Mouse (Mus musculus) urinary bladder, postnatal 14 days (tissue): ENCODE measurements at regions not wholly inside any gene's neighbourhood (a gene's known extent, or its start where the extent isn't known, plus 50 kb on each side); places are given as distances from the start of the nearest gene placed in this dataset.
"Not testable (repeated sequence)": the region's sequence is repeated elsewhere in the genome, so short reads cannot be mapped to it uniquely, and the experiment has no call there.

ENCODE experiments used
- DNase-seq: peaks from one replicate; pipeline ENCODE4 v3.0.0; 2021; ENCODE audit warnings: low spot score

- DNase-seq = no peak
Measured at GRCm38 (mm10) chr6:100425551-100425950, 138.3 kb upstream of the Rybp start.

- DNase-seq = peak; percentile 34
Measured at GRCm38 (mm10) chr6:100424788-100425403, 137.6 kb upstream of the Rybp start.

DNA sequence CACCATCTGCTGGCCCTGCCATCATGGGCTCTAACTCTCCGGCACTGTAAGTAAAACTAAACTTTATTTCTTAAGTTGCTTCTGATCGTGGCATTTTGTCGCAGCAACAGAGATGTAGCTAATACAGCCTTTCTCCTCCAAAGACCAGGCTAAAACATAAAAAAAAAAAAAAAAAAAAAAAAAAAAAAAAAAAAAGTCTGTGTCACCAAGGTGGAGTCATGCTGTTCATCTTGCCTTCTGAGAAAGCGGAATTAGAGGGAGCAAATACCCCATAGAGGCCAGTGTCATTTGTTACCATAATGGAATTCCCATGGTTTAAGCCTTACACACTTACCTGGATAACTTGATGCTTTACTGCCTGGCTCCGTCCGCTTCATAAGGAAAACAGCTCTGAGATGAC, 136.9 kb upstream of the Rybp start:
- DNase-seq = no peak

DNA sequence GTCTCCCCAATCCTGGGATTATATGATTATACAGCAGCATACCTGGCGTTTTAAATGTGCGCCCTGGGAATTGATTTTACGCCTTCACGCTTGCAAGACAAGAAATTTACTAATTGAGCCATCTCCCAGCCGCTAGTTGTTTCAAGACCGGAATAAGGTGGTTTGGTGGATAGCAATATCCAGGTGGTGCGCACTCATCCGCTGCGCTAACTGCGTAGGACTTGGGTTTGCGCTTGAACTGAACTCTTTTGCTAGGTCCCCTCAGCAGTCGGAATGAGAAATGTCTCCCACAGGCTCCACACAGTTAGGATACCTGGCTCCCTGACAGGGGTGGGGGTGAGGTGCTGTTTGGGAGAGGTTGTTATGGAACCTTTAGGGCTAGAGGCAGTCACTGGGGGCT, 136.4 kb upstream of the Rybp start:
- DNase-seq = no peak

GRCm38 (mm10) chr6:100422603-100423002, 135.3 kb upstream of the Rybp start:
- DNase-seq = no peak

GRCm38 (mm10) chr6:100421706-100422578, 134.7 kb upstream of the Rybp start:
- DNase-seq = no peak

GRCm38 (mm10) chr6:100420602-100421001, 133.3 kb upstream of the Rybp start:
- no peak for DNase-seq

GRCm38 (mm10) chr6:100419782-100420540, 132.7 kb upstream of the Rybp start:
- DNase-seq = no peak

DNA sequence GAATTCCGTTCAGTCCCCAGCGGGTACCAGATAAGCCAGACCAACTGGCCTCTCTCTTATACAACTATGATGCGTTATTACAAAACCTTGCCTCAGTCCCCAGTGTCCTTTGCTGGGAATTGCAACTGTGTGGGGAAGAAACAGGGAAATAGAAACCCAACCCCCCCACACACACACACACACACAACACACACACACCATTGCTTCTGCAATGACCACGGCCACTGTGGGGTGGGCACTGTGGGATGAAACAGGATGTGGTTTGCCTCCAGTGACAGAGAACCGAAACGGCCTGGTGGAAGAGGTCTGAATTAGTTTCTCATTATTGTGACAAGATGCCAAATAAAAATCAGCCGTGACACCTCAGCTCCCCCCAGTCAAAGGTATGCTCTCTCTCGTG, 128.8 kb upstream of the Rybp start:
- DNase-seq = no peak

- no peak for DNase-seq
Measured at GRCm38 (mm10) chr6:100415514-100415913, 128.2 kb upstream of the Rybp start.

DNA sequence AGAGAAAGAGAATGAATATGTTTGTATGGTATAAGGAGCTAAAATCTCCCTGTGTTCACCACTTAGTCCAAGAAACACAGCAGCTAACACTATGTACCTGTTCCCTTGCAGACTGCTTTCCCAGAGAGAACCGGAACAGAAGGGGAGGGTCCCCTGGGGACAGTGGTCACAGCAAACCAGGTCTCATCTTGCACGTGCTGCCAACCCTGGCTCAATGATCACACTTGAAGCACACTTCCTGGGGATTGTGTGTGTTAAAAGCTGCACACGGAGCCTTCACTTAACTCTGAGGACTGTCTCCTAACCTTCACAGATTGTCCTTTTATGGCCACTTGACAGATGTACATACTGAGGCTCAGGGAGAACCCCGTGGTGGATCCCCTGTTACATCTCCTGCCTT, 127.6 kb upstream of the Rybp start:
- DNase-seq = no peak

- no peak for DNase-seq
Measured at GRCm38 (mm10) chr6:100412486-100412885, 125.2 kb upstream of the Rybp start.

- no peak for DNase-seq
Measured at GRCm38 (mm10) chr6:100411968-100412367, 124.7 kb upstream of the Rybp start.

DNA sequence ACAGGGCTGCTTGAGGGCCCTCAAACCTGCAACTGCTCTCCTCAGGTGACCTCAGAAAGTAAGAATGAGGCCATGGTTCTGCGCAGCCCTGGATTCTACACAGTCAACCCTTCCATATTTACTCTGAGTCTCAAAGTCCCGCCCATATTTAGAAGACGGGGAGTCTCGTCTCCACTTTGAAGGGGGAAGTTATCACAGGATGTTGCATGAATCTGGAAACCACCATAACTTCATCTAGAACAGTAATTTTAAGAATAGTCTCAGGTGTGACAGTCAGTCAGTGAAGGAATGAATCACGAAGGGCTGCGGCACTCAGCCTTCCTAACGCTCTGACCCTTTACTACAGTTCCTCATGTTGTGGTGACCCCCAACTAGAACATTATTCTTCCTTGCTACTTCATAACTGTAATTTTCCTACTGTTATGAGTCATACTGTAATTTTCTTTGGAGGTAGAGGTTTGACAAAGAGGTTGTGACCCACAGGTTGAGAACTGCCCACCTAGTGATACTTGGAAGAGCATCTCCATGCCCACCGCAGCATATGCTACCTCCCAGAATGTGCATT, 122.9 kb upstream of the Rybp start:
- no peak for DNase-seq

DNA sequence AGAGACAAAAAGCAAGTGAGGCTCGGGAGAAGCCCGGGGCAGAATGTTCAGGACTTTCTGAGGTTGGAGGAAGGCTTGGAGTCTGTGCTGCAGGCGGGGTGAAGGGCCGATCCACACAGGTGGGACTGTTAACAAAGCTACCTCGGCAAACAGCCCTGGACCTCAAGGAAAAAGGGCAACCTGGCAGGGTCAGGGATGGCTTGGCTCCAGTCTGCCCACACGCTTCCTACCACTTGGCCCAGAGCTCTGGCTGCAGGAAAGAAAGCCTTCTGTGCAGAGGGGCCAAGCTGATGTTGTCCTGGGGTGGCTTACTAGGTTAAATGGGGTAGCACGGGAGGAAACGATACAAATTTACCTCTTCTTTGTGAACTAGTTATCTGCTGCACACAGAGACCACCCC, 121.5 kb upstream of the Rybp start:
- no peak for DNase-seq

DNA sequence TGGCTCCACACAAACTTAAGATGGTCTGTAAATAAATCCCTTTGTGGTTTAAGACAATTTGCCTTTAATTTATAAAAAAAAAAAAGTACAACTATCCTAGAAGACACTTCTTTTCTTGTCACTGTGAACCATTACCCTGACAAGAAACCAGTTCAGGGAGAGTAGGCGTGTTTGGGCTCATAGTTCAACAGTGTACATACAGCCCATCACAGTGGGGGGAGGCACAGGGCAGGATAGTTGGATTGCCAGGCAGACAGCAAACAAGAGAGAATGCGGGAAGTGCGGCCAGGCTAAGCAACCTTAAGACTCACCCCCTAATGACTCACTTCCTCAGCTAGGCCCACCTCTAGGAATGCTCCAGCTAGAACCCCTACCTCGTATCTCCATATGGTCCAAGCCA, 119.2 kb upstream of the Rybp start:
- DNase-seq = no peak

DNA sequence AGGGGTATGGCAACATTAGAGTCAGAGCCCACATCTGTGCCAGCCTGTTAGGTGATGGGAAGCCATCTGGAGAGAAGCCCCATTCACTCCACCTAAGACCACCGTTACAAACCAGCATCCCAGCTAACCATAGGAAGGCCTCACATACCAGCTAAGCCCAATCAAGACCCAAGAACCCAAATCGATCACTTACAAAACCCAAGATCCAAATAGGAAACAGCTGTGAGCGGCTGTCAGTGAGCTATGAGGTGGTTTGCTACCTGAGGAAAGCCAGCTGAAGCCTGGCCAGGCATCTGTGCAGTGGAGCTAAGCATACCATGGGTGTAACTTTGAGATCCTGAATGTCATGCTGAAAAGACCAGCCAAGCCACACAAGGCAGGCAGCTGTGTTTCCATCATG, 116.9 kb upstream of the Rybp start:
- DNase-seq = no peak

DNA sequence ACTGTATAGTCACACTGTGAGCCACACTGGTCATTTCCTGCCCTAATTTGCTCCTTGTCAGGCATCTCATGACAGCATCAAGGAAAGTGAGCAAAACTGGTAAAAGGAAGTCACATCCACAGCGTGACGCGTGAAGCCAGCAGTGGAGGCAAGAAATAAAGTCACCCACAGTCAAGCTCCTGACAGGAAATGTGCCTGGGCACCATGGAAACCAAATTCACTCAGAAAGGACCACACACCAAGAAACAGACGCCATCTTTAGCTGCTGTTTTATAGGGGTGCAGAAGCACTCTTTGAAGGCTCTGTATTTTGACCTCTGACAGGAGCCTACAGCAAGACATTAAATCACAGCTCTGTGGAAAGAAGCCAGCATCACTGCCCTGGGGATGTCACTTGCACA, 115.4 kb upstream of the Rybp start:
- no peak for DNase-seq

DNA sequence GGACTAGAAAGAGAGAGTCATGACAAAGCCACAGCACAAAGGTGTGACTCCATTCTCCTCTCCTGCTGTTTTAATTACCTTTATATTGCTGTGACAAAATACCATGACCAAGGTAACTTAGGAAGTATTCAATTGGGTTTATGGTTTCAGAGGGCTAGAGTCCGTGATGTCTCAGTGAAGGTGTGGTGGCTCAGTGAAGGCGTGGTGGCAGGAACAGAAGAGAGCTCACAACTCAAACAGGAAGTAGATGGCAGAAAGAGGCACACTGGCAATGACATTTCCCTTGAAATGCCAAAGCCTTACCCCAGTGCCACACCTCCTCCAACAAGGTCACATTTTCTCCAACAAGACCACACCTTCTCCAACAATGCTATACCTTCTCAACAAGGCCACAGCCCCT, 114.4 kb upstream of the Rybp start:
- DNase-seq = no peak

GRCm38 (mm10) chr6:100399387-100399786, 112.1 kb upstream of the Rybp start:
- DNase-seq = not testable (repeated sequence)

DNA sequence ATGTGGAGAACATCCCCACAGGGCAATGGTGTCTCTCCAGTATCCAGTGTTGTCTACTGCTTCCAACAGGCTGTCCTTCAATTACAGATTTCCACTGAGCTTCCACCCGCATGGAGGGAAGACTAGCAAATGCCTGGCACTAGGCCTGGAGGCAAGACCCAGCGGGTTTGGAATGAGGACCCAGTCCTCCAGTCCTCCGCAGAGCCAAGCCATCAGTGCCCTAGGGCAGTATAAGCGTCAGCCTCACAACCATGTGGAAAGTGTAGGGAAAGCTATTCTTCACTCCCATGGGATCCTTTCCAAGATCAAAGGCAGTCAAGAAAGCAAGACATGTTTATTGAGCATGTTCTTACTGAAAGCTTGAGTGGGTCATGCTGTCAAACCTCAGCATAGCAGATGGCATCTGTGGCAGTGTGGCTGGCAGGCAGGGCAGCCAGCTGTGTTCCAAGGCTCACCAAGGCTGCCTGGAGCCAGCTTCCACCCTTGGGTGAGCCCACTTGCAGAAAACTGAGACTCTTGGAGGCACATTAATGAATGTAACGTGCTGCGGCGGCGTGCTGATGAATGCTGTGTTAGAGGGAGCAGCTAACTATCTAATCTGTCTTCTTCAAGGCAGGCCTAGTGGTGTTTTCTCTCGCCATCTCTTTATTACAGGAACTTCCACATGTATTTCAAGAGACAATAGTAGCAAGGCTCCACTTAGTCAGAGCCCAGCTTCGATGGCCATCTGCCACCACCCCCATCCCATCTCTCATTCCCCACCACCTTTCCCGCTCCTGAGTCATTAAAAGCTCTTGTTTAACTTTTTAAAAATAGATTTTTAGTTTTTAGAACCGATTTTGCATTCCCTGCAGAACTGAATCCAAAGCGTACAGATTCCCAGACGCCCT, 109.3 kb upstream of the Rybp start:
- DNase-seq = no peak
